Mouse (Mus musculus) urinary bladder, postnatal 25 days (tissue): ENCODE data around the gene Megf6.

ENCODE experiments used
- DNase-seq: peaks from one replicate; pipeline ENCODE4 v3.0.0; 2022; ENCODE audit warnings: low spot score

Megf6 gene

GRCm38 (mm10) chr4:154252537-154253255, 82.2 kb downstream of the Megf6 start:
- DNase-seq, result no peak

- no peak for DNase-seq
Observed at GRCm38 (mm10) chr4:154260755-154261154, 90.2 kb downstream of the Megf6 start.

- no peak for DNase-seq
Observed at GRCm38 (mm10) chr4:154262071-154262470, 91.5 kb downstream of the Megf6 start.

DNA sequence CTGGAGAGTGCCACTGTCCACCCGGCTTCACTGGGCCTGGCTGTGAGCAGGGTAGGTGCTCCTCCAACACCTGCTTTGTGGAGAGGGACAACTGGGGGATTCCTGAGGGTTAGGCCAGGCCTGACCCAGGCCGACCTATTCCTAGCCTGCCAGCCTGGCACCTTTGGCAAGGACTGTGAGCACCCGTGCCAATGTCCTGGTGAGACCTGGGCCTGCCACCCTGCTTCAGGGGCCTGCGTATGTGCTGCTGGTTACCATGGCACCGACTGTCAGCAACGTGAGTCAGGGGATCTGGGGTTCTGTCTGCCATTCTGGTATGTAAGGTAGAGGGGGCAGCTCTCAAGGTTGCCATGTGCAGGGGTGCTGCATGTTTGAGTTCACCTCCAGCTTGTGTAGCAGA, 97.0 kb downstream of the Megf6 start:
- no peak for DNase-seq

- DNase-seq, result peak; percentile 55
Observed at GRCm38 (mm10) chr4:154269520-154269919, 99.0 kb downstream of the Megf6 start.

- DNase-seq, result peak; percentile 52
Observed at GRCm38 (mm10) chr4:154273000-154273399, 102.5 kb downstream of the Megf6 start.

DNA sequence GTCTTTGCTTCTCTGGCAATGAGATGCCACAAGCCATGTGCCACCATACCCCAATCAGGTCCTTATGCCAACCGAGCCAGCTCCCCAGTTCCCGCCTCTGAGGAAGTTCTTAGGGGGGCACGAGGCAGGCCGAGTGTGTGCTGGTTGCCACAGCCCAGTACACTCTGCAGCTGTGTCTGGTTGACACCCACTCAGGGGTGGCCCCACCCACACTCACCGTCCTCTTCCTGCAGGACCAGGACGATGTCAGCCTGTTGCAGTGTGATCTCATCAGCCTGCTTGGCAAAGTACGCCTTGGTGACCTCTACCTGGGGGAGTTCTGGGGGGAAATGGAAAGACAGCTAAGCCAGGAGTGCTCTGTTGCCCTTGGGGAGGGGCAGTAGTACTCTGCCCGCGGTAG, 109.0 kb downstream of the Megf6 start:
- no peak for DNase-seq

DNA sequence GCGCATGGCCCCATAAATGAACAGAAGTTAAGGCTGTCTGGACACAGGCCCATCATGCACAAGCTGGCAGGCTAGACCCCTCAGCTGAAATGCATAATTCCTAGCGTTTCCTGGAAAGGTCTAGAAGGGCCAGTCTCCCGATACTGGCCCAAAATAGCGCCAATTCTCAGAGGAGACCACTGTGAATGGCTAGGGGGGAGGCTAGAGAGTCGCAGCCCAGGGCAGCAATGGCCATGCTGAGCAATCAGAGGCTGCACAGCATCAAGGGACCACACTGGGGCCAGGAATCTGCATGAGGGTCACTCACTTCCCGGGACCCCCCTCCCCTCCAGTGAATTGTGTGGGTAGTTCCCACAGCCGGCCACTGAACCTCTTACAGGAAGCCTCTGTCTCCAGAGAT, 113.1 kb downstream of the Megf6 start:
- no peak for DNase-seq

- no peak for DNase-seq
Observed at GRCm38 (mm10) chr4:154293735-154294201, 123.2 kb downstream of the Megf6 start.

- no peak for DNase-seq
Observed at GRCm38 (mm10) chr4:154294262-154294731, 123.8 kb downstream of the Megf6 start.

DNA sequence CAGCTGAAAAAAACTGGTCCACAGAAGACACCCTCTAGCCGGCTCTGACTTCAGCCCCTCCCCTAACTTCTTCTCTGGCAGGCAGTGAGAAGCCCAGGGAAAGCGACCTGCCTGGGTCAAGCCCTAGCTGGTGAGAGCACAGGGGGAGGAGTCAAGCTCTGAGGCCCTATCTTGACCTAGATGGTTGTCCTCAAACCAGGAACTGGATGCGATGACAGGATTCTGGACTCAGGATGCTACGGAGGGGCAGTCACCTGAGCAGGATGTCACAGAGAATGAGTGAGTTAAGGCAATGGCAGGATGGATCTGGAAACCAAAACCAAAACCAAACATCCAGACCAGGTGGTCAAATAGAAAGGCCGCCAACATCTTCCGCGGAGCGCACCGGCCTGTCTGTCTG, 127.2 kb downstream of the Megf6 start:
- DNase-seq, result no peak

DNA sequence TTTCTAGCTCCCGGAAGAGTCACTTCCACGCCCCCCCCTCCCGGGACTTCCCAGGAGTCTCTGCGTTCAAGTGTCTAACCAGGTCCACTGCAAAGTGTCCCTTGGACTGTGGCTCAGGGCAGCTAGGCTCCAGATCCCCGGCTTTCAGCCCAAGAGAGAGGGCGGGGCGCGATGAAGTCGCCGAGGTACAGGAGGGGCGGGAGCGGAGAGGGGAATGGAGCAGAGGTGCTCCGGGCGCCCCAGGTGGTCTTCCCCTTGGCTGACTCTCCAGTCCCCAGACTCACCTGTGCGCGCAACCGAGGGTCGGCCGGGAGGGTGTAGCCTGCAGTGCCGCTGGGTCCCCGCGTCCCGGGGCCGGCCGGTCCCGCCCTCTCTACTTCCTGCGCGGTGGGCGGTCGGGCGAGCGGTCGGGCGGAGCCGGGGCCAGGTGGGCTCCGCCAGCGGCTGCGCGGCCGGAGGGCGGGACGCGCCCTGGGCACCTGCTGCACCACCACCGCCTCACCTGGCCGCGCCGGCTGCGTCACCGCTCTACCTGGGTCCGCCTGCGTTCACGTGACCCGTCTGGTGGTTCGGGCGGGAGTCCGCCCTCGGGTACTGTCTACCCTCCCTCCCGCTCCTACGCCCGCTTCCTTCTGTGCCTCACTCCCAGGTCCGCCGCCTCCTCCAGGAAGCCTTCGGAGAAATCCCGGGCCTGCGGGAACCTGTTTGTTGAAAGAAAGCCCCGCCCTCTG, 129.2 kb downstream of the Megf6 start:
- DNase-seq, result peak; percentile 50

DNA sequence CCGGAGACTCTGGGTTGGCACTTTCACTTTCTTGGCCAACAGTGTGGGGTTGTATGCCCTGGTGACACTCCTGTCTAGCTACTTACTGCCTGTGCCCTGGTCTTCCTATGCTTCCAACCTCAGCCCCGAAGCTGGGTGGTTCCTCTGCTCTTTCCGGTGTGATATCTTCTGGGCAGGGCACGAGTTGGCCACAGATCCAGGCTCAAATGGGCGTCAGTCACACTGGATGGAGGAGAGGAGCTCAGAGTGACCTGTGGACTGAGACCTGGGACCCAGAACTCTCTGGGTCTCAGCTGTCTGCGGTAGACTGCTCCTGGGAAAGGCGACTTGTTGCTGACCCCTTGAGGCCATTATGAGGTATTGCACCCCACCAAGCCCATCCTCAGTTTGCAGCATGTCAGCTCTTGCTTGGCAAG, 130.9 kb downstream of the Megf6 start, which contains the start of gene Arhgef16:
TSS of gene Arhgef16 (minus strand) at position 211 of the 416 bp plus-strand sequence.
- DNase-seq, result peak; percentile 41

GRCm38 (mm10) chr4:154309131-154309530, 138.6 kb downstream of the Megf6 start:
- no peak for DNase-seq

DNA sequence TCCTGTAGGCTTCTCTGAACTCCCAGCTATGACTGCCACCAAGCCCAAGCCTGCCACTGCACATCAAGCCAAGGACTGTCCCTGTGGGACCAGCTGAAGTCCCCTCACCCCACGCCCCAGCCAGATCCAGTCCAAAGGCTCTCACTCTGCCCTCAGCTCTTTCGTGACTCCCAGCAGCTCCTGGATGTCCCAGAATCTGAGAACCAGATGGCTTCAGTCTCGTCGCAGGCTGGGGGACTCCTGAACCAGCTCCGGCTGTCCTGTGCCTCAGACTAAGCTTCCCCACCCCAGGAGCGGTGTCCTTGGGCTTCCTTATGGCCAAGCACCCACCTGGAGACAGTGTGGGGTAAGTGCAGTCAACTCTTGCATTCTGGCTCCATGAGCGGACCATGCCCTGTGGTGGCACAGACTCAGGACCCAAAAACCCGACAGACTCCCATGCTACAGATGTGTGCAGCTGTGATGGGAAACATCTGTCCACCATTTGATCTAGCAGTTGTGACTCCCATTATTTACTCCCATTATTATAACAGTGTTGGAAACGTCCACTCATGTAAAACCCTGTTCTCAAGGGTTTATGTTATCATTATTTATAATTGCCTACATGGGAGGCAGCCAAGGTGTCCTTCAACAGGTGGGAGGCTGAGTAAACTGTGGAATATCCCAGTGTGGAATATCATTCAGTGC, 140.2 kb downstream of the Megf6 start:
- DNase-seq, result no peak

GRCm38 (mm10) chr4:154312143-154312812, 141.7 kb downstream of the Megf6 start:
- DNase-seq, result no peak

DNA sequence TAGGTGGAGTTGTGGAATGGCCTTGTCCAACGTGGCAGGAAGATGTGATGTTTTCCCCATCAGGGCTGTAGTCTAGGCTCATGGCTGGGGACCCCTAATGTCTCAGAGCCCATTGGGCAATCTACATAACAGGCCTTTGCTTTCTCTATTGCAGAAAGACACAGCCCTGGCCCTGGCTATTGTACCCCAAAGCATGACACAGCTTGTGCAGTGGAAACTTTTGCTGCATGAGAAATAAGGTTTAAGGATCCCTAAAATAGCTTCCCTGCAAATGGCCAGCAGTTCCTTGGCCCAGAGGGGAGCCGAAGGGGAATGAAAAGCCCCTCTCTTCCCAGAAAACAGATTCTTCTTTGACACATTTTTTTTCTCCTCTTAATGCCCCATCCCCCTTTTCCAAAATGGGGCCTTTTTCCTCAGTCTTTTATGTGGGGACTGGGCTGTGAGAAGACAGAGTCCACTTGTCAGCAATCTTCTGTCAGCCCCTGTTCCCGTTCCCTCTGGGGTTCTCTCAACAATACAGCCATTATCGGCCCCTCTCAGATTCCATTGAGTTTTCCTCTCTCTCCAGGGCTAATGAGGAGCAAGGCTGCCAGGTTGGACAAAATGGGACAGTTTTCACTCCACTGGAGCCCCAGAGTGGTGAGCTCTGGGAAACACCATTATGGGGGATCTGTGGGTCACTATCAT, 142.5 kb downstream of the Megf6 start:
- no peak for DNase-seq

- no peak for DNase-seq
Observed at GRCm38 (mm10) chr4:154313622-154313967, 143.1 kb downstream of the Megf6 start.
